Mouse (Mus musculus) thymus, postnatal 14 days (tissue): ENCODE results near the gene Cyp2f2.

ENCODE experiments used
- DNase-seq: peaks from one replicate; pipeline ENCODE4 v3.0.0; 2021

Cyp2f2 gene

DNA sequence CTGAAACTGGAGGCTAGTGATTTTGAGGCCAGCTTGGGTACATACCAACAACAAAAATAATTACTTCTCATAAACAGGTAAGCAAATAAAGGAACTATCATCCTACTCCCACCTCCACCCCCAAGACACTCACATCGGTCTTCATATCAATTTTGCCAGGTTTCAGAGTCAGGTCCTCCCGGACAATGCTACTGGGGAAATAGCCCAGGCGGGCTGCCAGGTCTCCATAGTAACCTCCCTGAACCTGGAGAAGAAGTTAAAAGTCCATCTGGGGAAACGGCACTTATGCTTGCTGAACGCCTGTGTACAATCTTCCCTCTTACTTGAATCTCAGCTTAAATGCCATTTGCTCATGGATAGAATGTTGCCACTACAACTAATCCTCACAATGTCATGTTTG, 60.3 kb downstream of the Cyp2f2 start:
- DNase-seq: no peak

DNA sequence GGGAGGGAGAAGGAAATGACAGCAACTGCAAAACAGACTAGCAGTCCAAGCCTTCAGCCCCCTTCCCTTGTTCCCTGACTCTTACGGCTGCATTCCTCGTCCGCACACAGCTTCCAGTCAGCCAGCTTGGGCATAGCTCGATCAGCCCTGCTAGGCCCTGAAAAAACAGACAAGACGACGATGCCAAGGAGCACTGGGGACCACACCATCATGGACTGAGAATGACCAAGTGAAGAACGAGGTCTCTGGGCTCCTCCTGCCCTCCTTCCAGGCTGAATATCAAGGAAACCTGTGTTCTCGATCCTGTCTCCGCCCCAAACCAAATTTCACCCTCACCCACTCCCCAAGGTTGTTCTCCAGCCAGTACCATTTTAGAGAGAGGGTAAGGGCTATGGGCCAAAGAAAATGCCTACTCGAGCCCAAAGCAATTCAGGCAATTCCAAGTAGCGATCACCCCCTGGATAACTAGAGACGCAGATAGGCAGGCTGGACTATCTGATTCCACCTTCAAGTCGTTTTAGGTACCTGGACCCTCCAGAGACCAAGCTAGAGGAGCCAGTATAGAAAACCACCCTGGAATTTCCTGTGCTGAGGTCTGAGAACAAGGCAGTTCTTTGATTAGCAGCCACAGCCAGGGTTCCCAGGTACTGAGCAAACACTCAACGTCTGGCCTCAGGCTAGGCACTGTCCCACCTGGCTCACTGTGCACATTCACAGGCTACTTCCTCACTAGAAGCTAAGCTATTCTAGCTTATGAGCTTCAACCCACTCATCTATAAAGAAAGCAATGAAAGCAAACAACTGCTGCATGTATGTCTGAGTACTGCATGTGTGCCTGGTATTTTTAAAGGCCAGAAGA, 61.4 kb downstream of the Cyp2f2 start, which contains the start of the genes Gm21983 and Mia:
TSS of gene Gm21983 (minus strand) at position 250 of the 859 bp plus-strand sequence.
TSS of gene Mia (minus strand) at position 321 of the 859 bp plus-strand sequence.
- DNase-seq: no peak

DNA sequence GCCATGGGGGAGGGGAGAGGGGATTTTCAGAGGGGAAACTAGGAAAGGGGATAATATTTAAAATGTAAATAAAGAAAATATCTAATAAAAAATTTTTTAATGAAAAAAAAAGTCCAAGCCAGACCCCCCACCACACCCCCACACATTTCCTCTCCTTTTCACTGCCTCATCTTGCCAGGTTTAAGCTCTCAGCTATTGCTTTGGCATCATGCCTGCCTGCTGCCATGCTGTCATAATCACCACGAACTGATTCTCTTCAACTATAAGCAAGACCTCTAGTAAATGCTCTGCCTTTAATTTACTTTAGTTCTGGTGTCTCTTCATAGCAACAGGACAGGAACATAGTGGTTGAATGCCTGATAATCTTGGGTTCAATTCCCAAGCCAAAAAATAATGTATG, 62.8 kb downstream of the Cyp2f2 start:
- DNase-seq: no peak
